Mouse (Mus musculus): Measurements from ENCODE around the gene 1190005I06Rik. TPM values are rescaled to one million over a fixed set of nuclear protein-coding genes. Genes with fewer than 3 reads are reported as not detected.
A peak's percentile ranks its signal among the peaks of the same experiment; 100 is the strongest.
"Not testable (repeated sequence)": the region's sequence is repeated elsewhere in the genome, so short reads cannot be mapped to it uniquely, and the experiment has no call there.

1190005I06Rik gene
- polyA plus RNA-seq (2017; shearing (Covaris generic)): not detected

DNA sequence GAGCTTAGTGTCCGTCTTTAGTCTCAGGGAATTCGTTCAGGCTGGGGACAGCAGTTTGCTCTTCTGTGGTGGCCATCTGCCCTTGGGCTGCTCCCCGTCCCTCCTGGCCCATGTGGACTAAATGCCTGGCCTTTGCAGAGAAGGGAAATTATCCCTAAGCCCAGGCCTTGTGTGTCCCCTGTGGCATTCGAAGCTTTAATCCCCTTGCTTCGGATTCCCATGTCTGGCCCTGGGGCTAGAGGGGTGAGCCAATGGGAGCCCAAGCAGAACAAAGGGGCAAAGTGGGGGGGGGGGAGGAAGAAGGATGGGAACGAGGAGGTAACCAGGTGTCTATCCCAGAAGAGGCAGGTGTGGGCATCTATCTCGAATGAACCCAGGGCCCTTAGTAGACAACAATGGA is at the start of gene 1190005I06Rik:
1190005I06Rik (minus strand) TSS at position 101 of the 400 bp plus-strand sequence.
- ATAC-seq: no peak

DNA sequence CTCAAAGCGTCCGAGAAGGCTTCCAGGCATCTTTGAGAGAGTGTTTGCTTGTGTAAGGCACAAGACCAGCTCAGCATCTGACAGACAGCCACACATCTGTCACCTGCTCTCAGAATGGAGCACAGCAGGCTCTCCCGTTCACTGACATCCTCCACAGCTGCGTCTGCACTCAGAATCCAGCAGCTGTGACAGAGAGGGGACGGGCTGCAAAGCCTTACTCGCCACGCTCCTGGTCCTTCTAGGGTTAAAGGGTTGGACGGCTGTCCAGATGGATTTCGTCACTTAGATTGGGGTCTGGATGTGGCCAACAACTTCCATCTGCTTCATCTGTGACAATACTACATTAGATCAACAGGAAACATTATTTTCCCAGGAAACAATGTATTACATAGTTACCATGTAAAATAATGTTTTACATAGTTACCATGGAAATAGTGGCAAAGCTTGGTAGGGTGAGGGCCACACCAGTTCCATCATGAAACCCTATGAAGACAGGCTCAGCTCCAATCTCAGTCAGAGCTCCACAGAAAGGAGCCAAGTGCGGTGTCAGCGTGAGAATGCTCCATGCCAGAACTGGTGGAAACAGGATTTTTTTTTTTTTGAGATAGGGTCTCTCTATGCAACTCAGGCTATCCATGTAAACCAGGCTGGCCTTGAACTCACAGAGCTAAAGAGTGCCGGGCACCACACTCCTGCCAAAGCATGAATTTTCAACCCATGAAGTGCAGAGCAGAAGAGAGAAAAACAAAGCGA is 49.1 kb upstream of the 1190005I06Rik start:
- ATAC-seq: no peak

DNA sequence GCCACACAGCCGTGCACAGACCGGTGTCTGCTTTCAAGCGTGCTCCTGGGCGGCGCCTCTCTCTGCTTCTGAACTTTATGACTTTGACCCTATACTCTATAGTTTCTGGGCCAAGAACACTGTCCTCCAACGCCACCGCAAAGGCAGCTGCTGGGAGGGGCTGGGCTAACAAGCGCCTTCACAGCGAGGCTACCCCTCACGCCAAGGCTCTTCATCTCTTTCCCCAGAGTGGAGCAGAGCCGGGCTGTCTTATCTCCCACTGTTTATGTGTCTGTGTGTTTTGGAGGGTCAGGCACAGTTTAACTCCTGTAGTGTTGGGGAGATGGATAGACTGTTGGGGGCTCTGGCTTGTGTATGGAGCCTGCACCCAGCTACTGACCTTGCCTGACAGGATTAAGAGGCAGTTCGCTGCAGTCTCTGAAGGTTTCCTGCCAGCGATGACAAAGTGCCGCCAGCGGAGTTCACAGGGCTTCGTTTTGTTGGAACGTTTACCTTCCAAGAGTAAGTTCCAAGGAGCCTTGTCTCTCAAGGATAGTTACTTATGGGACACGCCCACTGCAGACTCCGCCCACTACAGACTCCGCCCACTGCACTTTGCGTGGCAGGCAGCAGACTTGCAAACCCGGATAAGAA is 46.5 kb upstream of the 1190005I06Rik start:
- no peak for ATAC-seq

DNA sequence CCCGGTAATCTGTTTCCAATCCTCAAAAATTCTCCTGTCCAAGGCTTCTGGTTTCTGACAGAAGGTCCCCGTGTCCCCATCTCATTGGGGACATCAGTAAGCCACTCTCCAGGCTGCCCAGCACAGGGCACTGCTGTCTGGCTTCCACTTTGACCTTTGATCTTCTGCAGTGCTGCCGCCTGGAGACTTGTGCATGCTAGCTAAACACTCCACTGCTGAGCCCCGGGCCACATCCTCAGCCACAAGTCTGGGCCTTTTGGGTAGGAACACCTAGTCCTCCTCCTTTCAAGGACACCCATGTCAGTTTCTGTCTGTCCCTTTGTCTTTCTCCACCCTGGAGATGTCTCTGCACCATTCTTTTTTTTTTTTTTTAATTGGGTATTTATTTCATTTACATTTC is 45.5 kb upstream of the 1190005I06Rik start:
- no peak for ATAC-seq

DNA sequence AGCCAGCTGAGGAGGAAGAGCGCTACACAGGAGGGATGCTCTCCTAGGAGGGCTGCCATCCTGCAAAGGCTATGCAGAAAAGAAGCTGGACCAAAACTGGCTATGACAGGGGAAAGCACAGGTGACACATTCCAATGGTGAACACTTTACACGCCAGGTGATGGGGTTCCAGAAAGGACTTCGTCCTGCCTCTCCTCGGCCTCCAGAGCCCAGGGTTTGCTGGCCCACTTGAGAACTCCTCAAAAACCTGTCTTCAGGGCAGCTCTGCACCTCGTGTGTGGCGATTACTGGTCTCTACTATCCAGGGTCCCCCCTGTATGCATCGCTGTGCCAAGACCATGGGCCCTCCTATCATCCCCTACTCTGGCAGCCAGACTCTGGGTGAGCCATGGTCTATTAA is 41.1 kb upstream of the 1190005I06Rik start:
- no peak for ATAC-seq

DNA sequence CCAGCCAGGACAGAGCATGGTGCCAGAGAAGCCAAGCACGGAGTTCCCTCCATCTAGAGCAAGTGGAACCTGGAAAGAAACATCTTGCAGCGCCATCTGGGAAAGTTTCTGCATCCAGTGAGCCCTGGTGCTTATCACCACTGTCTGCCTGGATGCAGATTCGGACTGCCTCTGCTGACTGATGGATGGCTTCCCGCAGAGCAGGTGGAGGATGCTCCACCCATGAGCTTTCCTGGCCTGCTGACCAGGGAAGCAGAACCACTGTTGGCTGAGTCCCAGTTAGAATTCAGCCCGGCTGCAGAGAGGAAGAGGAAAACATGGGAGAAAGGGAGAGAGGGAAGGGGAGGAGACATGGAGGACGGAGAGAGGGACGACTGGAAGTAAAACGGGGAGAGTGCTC is 40.4 kb upstream of the 1190005I06Rik start:
- ATAC-seq: no peak

DNA sequence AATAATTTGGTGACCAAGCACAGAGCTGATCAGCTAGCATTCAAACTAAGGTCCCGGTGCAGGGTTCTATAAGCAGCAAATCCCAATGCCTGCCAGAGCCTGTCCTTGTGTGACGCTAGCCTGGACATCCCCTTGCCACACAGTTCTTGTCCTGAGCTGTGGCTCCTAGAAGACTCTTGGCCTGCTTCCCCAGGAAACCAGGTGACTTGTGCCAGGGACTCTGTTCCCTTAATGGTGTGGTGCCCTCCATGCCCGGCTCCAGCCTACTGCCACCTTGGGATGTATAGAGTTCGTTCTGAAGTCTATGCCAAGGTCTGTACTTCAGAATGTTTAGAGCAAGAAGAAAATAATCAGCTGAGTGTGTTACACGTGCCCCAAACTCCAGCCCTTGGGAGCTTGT is 39.1 kb upstream of the 1190005I06Rik start:
- ATAC-seq: no peak

DNA sequence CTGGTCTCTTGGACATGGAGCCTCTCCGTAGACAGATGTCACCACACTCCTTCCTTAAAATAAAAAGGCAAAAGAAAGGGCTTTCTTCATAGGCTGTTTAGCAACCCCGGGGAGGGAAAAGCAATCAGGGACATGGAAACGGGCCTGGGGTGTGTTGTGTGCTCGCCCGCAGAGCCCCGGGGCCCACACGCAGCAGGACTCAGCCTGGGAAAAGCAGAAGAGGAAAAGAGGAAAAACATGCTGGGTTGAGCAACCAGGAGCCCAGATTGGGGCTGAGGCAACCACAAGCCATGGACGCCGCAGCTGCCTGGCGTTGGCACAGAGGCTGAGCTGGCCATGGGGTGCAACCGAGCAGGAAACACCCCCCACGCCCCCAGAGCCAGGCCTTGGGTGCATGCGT is 38.6 kb upstream of the 1190005I06Rik start:
- ATAC-seq: no peak

DNA sequence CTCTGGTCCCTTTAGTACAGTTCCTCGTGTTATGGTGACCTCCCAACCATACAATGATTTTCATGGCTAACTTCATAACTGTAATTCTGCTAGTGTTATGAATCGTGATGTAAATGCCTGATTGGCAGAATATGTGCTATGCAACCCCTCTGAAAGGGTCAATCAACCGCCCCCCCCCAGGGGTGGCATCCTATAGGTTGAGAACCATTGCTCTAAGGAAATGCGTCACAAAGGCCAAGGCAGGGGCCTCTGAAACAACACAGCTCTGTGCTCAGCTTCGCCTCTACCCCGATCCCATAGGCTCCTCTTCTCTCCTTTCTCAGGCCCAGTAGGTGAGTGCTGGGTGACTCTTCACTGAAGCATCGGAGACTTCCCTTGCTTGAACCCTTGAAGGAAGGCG is 38.2 kb upstream of the 1190005I06Rik start:
- ATAC-seq: no peak

DNA sequence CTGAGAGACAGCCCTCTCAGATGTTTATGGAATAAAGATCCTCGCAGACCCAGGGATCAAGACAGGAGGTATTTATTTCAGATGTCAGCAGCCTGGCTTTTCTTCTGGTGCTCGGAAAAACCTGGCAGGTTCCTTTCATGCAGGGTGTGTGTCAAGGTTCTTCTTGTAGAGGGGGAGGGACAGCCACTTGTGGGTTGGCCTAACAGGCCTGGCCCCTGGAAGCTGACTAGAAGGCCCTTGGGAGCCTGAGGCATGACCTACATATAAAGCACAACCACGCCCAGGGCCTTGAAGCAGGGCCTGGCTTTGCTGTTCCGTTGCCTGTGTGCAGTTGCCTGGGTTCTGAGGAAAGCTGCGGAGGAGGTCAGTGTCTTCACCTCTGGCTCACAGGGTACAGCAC is 37.7 kb upstream of the 1190005I06Rik start:
- ATAC-seq: no peak

DNA sequence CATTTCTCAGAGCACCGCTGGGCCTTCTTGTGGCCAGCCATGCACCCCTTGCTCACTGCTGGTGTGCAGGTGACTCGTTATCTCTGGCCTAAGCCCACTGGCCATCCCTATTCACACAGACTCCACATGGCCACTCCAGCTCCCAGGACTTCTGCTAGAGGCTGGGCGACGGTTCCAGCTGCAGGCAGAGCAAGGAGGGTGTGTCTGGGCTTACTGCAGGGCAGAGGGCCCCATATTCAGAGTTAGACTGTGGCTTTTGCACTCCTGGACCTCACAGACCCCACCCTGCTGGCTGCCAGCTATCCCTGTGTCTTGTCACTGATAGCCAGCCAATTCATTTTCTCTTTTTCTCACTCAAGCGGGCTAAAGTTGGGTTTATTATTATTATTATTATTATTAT is 36.6 kb upstream of the 1190005I06Rik start:
- ATAC-seq: no peak

DNA sequence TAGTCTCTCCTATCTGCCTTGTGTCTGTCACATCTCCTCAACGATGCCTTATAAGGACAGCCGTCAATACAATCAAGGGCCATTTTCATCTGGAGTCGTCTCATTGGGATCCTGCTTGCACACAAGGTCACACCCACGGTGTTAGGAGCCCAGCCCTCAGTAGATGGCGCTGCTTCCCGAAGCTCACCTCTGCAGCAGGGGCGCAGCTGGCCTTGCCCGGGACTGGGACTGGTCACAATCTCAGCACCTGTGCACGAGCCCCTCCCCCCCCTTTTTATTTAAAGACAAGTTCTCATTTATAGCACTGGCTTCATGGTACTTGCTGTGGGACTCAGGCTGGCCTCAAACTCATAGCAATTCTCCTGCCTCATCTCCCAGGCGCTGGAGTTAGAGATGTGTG is 36.2 kb upstream of the 1190005I06Rik start:
- ATAC-seq: peak; percentile 76

DNA sequence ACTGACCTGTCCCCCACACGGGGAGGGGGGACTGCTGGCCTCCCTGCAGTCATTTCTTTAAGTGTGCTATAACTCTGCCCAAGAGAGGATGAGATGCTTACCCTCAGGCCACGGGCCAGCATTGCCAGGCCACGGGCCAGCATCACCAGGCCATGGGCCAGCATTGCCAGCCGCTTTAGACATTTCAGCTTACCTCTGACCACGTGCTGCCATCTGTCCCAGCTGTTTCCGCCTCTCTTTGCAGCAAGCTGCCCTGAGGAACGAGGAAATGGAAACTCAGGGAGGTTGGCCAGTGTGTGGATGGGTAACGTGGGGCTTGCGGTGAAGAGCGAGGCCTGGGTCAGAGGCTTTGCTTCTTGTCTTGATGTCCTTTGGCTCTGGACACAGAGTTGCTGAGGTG is 33.7 kb upstream of the 1190005I06Rik start:
- no peak for ATAC-seq

DNA sequence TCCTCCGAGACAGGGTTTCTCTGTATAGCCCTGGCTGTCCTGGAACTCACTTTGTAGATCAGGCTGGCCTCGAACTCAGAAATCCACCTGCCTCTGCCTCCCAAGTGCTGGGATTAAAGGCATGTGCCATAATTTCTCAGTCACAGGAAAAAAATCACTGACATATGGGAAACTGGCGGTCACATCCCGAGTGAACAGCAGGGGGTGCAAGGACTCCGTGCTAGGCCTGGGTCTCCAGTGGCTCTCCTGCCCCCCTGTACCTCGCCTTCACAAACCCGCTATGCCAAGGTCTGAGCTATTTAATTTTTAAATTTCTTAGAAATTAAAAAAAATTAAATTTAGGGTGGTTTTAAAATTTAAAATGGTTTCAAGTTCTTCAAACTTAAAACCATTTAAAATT is 33.0 kb upstream of the 1190005I06Rik start:
- ATAC-seq: not testable (repeated sequence)

DNA sequence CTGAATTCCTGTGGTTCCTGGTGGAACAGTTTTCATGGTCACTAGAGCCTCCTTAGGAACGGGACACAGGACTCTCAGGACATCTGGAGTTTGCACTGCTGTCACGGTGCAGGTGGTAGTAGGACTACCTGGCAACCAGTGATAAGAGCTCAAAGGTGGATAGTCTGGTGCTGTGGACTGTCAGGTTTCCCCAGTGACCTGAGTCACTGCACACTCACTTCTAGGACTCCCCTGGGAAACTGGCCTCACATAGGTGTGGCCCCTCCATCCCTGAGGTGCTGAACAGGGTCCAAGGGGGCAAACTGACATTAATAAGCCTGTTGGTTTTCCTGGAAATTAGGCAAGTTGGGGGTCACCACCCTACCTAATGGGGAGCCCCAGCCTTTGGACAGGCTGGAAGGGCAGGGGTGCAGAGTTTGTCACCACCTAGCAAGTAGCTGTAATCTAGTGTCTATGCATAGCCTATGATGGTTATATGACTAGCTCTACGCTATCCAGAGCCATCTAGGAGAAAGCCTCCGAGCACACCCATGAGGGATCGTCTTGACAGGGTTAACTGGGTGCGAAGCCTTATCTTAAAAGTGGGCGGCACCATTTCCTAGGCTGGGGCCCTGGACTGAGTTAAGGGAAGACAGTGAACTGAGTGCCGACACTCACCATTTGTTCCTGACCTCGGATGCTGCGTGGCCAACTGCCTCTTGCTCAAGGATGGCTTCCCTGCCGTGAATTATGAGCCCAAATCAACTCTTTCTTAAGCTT is 32.4 kb upstream of the 1190005I06Rik start:
- ATAC-seq: no peak

DNA sequence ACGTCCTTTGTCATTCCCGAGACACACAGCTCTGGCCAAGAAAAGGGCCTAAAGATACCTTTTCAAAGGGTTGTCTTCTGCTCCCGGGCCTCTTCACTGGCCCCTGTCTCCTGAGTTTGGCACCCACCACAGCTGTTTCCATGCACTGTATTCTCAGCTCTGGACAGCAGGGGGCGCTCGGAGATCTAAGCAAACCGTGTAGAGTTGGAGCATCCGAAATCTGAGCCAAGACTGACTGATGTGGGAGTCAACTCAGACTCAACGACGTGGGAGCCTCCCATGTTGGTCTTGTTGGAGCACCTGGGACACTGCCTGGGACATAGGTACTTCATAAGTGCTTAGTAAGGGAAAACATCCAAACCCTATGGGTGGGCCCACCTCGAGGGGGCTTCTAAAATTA is 31.0 kb upstream of the 1190005I06Rik start:
- ATAC-seq: peak; percentile 68

DNA sequence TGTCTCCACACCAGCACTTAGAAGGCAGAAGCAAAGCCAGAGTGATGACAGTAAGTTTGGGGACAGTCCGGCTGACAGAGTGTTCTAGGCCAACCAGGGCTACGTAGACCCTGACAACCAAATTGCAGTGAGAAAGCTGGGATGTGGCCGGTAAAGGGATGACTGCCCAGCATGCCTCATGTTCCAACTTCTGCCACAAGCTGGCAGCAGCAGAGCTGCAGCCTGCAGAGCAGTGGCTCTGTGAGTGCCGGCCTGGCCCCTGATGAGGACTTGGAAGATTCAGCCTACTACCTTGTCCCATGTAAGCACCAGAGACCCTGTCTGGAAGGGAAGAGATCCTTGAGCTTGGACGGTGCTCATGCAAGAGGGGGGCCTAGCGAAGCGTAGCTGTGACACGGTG is 28.3 kb upstream of the 1190005I06Rik start:
- ATAC-seq: no peak

DNA sequence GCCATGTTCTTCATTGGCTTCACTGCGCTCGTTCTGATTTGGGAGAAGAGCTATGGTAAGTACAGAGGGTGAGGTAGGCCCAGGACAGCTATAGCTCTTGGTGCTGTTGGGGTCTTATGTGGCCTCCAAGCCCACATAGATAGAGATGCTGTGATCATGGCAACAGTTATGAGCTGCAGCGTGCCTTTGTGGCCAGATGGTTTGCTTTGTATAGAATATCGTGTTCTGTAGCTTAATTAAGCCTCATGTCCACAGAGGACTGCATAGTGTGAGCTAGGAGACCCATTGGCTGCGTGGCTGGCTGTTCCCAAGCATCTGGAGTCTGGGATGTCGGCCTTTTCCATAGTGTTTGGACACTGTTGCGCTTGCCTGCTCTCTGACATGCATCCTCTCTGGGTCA is 25.9 kb upstream of the 1190005I06Rik start:
- ATAC-seq: no peak

DNA sequence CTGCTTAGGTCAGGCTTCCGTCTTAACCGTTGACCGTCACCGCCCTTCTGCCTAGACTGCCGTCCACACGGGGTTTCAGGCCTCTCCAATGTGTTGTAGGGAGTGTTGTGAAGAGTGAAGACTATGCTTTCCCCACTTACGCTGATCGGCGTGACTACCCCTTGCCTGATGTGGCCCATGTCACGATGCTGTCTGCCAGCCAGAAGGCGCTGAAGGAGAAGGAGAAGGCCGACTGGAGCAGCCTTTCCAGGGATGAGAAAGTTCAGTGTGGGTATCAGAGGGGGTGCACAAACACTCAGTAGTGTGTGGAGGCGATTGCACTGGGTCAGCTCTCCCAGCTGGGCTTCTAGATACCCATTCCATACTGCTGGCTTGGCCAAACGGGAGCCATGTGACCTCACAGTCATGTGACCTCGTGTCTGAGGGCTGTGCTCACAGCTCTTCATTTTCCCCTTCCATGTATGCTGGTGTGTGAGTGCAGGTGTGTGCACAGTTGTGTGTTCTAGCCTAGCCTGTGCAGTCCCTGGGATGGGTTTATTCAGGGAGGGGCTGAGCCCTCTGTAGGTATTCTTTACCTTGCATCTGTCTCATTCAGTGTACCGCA is 25.3 kb upstream of the 1190005I06Rik start:
- no peak for ATAC-seq

DNA sequence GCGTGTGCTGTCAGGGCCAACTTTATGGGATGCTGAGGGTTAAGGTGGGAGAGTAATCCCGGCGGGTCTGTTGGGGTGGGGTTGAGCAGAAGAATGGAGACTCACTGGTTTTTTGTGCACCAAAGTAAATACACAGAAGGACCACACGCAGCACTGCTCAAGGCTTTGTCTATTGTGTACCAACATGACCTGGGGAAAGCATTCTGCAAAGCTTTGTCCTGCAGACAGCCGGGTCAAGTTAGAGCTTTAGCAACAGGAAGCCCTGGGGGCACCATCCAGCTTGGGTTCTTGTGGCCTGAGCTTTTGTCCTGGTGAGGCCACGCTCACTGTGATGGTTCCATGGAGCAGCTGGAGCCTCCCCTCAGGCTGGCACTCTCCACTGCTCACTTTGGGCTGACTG is 24.3 kb upstream of the 1190005I06Rik start:
- no peak for ATAC-seq

DNA sequence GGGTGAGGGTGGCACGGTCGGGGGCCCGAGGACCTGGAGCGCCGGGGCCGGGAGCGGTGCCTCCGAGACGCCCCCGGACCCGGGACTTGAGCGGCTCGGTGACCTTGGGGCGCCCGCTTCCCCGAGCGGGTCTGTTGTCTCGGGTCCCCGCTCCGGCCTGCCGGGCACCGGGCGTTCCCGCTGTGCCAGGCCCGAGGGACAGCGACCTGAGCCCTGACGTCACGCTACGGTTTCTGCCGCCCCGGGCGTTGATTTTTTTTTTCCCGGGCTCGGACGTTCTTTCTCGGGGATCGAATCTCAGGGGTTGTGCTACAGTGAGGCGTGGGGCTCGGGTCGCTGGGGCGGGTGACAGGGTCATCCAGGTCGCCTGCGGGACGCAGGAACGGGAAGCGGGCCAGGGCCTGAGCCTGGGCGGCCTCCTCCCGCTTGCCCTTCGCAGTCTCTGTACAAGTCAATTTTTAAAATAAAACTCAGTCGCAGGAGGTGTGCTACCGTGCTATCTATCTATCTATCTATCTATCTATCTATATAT is 21.0 kb upstream of the 1190005I06Rik start, which contains the start of gene Emc8:
Emc8 (minus strand) TSS at position 200 of the 532 bp plus-strand sequence.
- ATAC-seq: no peak

DNA sequence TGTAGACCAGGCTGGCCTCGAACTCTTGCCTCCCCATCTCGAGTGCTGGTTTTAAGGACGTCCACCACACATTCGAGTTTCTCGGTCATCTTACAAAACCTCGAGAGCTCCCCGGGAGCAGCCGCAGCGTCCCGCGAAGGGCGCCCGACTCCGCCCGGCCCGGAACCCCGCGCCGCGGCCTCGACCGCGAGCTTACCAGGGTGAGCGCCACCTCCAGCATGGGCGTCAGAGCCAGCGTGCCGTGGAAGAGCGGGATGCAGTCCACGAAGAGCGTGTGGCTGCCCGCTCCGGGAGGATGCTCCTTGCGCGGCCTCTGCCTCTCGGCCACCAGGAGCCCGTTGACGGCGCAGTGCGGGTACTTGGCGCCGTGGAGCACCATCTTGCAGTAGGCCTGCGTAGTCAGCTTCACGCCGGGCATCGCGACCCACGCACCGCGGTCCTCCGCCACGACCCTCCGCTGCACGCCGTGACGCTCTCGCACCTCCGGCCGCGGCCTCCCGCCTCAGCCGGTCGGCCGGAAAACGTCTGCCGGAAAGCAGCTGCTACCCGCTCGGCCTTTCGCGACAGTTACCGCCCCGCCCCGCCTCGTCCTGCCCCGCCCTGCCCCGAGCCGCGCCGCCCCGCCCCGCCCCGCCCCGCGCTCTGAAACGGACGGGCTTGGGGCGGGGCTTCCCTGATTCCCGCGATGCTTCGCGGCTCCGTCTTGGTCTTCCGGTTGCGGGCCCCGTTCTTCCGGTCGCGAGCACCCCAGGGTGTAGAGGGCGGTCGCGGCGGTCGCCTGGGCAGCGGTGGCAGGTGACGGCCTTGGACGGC is 20.3 kb upstream of the 1190005I06Rik start, which contains the start of the genes Gm27021 and Cox4i1:
Gm27021 (minus strand) TSS at position 519 of the 813 bp plus-strand sequence.
Cox4i1 (plus strand) TSS at position 662 of the 813 bp plus-strand sequence.
- ATAC-seq: peak; percentile 88

Data from activated CD4-positive, CD25-positive, alpha-beta regulatory T cell, adult 4 months (primary cell).